Mouse (Mus musculus) cerebellum, postnatal 10 days (tissue): Measurements from ENCODE around the gene Best1.

Source experiments
- DNase-seq, 2 experiments: peaks; one replicate each; pipeline ENCODE4 v3.0.0; 2021; ENCODE audit warnings: mixed read lengths in 2 of 2

Gene Best1

DNA sequence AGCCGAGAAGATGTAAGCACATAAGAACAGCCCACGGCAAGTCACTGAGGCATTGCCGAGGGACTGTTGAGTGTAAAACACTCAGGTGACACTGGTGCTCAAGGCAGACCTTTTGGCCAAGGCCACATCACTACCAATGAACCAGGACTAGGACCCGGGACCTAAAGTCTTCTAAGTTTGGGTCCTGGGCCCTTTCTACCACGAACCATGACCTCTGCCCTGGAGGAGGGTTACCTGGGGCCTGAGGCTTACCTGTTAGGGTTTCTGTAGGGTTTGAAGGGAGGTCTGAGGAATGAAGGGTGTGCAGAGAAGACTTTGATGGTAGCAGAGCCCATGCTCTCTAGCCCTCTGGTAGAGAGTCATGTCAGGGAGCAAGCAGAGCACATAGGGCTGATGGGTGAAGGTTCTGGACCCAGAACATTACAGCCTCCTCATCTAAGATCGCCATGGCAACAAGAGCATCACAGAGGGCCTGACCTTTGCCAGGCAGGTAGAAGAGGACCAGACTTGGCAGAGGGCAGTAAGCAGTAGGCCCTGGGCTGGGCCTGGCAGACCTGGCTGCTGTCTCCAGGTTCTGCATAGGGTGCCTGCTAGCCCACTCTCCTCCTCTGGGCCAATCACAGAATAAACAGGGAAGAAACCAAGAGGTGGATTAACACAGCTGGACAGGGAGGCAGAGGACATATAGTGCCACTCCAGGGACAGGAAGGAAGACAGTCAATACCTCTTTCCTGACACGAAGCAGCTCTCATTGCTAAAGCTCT lies at the start of gene Best1, which contains the start of gene Rab3il1:
Gene Best1 (minus strand): TSS at position 428 of the 764 bp plus-strand sequence.
Gene Rab3il1 (plus strand): TSS at position 464 of the 764 bp plus-strand sequence.
- DNase-seq = no peak

- DNase-seq = no peak
These were observed 49.0 kb upstream of the Best1 start for GRCm38 (mm10) chr19:10050438-10050837.

GRCm38 (mm10) chr19:10049533-10049932 lies 48.1 kb upstream of the Best1 start:
- no peak for DNase-seq

- no peak for DNase-seq
These were observed 45.5 kb upstream of the Best1 start for GRCm38 (mm10) chr19:10046983-10047382.

DNA sequence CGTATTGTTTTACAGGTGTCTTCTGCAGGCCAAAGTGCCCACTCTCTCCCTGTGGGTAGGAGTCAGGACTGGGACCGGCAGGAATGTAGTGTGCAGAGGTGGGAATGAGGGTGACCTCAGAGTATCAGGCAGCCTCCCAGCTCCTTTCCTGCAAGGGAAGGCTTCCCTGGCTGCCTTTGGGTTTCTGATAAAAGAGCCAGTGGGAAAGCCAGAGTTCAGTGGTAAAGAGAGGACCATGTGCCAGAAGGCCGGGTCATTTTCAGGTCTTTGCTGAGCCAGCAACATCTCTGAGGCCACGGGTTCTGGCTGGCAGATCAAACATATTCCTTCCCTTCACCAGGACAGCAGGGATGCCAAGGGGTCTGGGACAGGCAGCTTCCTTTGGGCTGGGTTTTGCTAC lies 44.9 kb upstream of the Best1 start:
- DNase-seq = no peak

DNA sequence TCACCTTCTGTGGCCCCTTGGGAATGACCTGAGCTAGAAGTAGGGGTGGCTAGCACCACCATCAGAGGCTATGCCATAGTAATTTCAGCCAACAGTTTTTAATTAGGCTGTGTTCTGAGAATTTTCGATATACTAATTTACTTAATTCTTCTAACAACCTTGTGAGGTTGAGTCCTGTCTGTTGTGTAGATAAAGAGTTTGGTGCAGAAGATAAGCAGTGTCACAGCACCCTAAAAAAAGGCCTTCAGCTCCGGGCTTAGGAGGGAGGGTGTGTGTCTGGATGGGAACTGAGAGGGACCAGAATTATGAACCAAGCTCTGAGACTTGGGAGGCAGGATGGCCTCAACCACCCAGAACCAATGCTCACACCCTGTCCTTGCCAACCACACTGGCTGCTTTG lies 44.3 kb upstream of the Best1 start:
- no peak for DNase-seq

DNA sequence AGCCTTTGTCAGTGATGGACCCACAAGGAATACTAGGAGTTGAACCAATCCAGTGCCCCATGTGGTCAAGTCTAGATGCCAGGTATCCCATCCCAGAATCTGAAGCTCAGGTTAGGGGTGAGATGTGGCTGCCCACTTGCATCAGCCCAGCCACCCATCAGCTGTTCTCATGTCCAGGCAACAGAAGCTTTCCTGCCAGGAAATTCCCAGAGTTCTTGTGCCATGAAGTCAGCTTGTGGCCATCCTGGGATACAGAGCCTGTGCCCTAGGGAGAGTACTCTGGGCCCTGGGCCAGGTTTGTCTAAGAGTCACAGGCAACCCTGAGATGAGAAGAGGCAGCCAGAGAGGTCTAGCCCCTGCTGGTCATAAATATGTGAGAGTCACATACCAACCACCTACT lies 42.2 kb upstream of the Best1 start:
- peak; percentile 32 to 45 for DNase-seq

- peak; percentile 27 to 37 for DNase-seq
These were observed 41.4 kb upstream of the Best1 start for GRCm38 (mm10) chr19:10042816-10043215.

DNA sequence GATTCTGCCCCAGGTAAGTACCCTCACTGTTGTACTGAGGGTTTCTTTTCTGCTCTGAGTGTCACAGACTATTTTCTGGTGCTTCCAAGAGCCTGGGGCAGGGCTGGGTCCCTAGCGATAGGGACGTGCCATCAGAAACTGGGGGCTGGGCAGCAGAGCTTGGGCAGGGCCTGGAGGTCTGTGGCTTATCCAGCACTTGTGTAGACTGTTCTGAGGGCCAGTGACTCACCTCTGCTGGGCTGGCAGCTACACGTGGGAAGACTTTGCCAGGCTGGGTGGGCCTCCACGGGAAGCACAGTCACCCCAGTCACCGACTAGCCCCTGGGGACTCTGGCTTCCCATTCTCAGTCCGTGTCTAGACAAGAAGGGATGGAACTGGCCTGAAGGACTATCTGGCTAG lies 40.8 kb upstream of the Best1 start:
- peak in 1 of 2 experiments; percentile 35 for DNase-seq

GRCm38 (mm10) chr19:10041388-10042148 lies 40.1 kb upstream of the Best1 start, which contains the start of gene Fads3:
Fads3 (plus strand) TSS chr19:10041569.
- DNase-seq = peak; percentile 84 to 88

- DNase-seq = peak; percentile 79
These were observed 39.5 kb upstream of the Best1 start for GRCm38 (mm10) chr19:10040866-10041387.

DNA sequence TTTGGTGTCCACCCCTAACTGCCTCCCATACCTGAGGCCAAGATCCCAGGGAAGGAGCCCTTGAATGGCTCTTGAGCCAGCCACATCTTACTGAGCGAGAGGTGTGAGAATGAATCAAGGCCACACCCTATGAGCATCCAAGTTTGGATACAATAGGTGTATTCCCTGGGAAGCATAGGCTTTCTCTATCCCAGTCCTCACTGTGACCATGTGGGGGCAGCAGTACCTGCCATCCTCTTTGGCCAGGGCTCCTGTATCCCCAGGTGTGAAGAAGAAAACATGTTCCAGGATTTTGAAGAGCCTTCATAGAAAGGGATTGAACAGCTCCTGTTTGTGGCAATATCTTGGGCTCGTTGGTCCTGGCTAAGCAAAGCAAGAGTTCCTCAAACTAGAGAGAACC lies 38.2 kb upstream of the Best1 start:
- DNase-seq = peak; percentile 55 to 67

GRCm38 (mm10) chr19:10038910-10039309 lies 37.5 kb upstream of the Best1 start:
- DNase-seq = peak; percentile 63 to 64

DNA sequence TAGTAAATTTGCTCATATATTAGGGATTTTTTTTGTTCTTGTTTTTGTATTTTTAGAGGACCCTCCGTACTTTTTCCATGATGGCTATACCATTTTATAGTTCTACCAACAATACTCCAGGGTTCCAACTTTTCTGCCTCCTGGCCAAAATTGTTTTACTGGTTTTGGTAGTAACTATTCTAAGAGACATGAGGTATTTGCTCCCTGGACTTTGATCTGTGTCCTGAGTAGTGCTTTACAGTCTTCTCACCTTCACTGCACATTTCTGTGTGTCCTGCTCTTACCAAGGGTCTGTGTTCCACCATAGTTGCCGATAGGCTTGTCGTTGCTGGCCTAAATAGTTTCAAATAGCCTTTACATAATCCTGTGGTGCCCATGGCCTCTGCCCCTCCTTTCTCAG lies 36.9 kb upstream of the Best1 start:
- no peak for DNase-seq

DNA sequence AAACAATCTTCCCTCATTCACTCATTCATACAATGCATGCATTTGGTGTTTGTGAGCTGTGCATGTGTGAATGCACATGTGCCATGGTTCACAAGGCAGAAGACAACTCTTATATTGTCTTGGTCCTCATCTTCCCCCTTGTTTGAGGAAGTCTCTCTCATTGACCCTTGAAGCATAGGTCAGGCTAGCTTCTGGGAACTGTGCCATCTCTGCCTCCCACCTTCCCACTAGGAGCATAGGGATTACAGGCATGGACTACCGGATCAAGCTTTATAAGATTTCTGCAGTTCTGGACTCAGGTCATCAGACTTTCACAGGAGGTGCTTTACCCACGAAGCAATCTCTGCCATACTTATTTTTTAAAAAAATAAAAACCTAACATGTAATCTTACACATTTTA lies 36.1 kb upstream of the Best1 start:
- no peak for DNase-seq

GRCm38 (mm10) chr19:10034785-10035447 lies 33.5 kb upstream of the Best1 start:
- DNase-seq = peak; percentile 92 to 94

DNA sequence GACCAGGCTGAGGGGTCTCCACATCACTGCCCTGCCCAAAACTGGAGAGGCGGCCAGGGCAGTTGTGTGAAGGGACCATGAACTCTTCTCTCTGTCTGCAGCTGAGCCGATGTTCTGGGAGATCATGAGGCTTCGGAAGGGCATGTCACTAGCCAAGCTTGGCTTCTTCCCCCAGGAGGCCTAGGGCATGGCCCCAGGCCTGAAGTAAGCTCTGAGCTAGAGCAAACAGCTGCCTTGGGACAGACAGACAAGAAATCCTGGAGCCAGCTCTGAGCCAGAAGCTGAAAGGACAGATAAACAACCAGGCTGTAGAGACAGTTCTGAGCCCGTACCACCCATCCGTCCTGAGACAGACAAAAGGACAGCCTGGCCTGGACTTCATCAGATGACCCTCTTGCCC lies 32.9 kb upstream of the Best1 start:
- DNase-seq = no peak

GRCm38 (mm10) chr19:10033211-10033973 lies 32.0 kb upstream of the Best1 start:
- peak; percentile 76 to 84 for DNase-seq

- no peak for DNase-seq
These were observed 28.3 kb upstream of the Best1 start for GRCm38 (mm10) chr19:10029746-10030145.

DNA sequence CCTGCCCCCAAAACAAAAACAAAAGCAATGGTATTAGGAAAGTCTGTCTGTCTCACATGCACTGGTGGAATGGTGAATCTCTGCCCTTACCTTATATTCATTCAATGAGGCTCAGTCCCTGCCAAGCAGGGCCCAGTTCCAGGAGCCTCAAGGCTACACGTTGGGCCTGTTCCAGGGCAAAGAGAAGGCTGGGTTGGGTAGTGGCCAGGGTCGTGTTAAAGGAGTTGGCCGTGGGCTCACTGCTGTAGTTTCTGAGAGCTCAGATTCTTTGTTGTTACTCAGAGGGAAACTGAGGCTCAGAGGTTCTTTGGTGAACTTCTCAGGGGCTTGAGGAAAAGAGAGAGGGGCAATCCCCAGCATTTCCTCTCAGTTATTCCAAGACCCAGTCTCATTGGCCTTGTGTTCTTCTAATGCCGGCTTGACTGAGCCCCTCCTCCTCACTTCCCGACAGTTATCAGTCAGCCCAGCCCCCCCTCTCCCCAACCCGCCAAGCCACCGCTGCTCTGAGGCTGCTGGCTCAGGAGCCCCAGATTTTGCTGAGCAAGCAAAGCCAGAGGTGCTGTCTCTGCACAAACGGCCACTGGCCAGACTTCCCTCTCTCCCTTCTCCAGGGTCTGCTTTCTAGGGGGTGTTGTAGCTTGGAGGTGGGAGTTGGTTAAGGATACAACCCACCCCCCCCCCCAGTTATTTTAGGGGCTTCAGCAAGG lies 23.9 kb upstream of the Best1 start:
- DNase-seq = peak; percentile 81 to 90

- no peak for DNase-seq
These were observed 21.9 kb upstream of the Best1 start for GRCm38 (mm10) chr19:10023304-10023758.
